ENCODE assay signal across 11 mouse cellular contexts in genomic region chrX:97072369-97072768, GRCm38 (mm10). TPM values are rescaled to one million over a fixed set of nuclear protein-coding genes. Genes with fewer than 3 reads are reported as not detected.
DNase-seq lines count a peak whose midpoint lies in the region; ATAC-seq and TF ChIP-seq lines count a peak whose summit lies in the region.
"Had no signal": no experiment of that assay in that cellular context is flagged by ENCODE, and none has a peak within 500 bp of the region (broad histone marks: within the 10 kb centered on the region; RNA-seq: fewer than 3 reads in every experiment).

Gene Pgr15l (plus strand): TSS chrX:97072596.

- no peak within 1 kb of the TSS for H3K27ac ChIP-seq in ES-Bruce4 (ENCODE audit: insufficient read depth, low read length)
- H3K27ac ChIP-seq in forebrain, embryonic 14.5 days (ENCODE audit: low read depth, low read length): no peak within 1 kb of the TSS
- H3K27ac ChIP-seq in midbrain, embryonic 11.5 days (ENCODE audit: low read depth, low read length): no peak within 1 kb of the TSS

- peak within 1 kb of the TSS; percentile 14; the same call in 1 of the 2 replicates for H3K4me2 ChIP-seq in forebrain, embryonic 14.5 days (ENCODE audit: low read length)
- H3K4me2 ChIP-seq in midbrain, embryonic 11.5 days: peak within 1 kb of the TSS; percentile 32

- peak; percentile 3 for DNase-seq in adrenal gland, postnatal 10 days
- no peak for DNase-seq in adrenal gland, adult 18-20 months (ENCODE audit: low spot score in 2 of 2)
- DNase-seq in forebrain, embryonic 14.5 days (ENCODE audit: low spot score): peak; percentile 0
- DNase-seq in midbrain, embryonic 11.5 days (ENCODE audit: low spot score, missing footprints): no peak
- DNase-seq in spleen, postnatal 4 days (ENCODE audit: low spot score in 2 of 2): no peak
- DNase-seq in MN1 (ENCODE audit: low spot score): no peak
- no peak for DNase-seq in liver
- DNase-seq: gastrocnemius, postnatal 36 days had no signal

- WGBS in forebrain, embryonic 14.5 days: 32% methylated on average over 20 of the region's 20 CpGs
- WGBS in midbrain, embryonic 11.5 days: 16% methylated on average over 20 of the region's 20 CpGs

- H3K4me1 ChIP-seq in ES-Bruce4 (ENCODE audit: control insufficient read depth, insufficient read depth, low read length): no peaks in the 10 kb centered on the region
- H3K4me1 ChIP-seq in forebrain, embryonic 14.5 days (ENCODE audit: control insufficient read depth, insufficient read depth, low read length): no peaks in the 10 kb centered on the region
- H3K4me1 ChIP-seq in midbrain, embryonic 11.5 days (ENCODE audit: control insufficient read depth, insufficient read depth, low read length): no peaks in the 10 kb centered on the region

- H3K36me3 ChIP-seq in ES-Bruce4 (ENCODE audit: control insufficient read depth, insufficient read depth, low read length, poor library complexity, severe bottlenecking): no peaks in the 10 kb centered on the region
- no peaks in the 10 kb centered on the region for H3K36me3 ChIP-seq in forebrain, embryonic 14.5 days (ENCODE audit: control insufficient read depth, insufficient read depth, low read length)
- H3K36me3 ChIP-seq in midbrain, embryonic 11.5 days (ENCODE audit: control insufficient read depth, insufficient read depth, low read length): no peaks in the 10 kb centered on the region

- ATAC-seq in forebrain, embryonic 14.5 days: no peak
- ATAC-seq in midbrain, embryonic 11.5 days (ENCODE audit: low FRiP score): peak; percentile 73

- no peaks in the 10 kb centered on the region; the same call in 1 of the 2 replicates for H3K27me3 ChIP-seq in ES-Bruce4 (ENCODE audit: control insufficient read depth, insufficient read depth, low read length, poor library complexity, severe bottlenecking)
- H3K27me3 ChIP-seq in forebrain, embryonic 14.5 days (replicated peaks; ENCODE audit: control insufficient read depth, insufficient read depth, low read length): no peaks in the 10 kb centered on the region; the same call in 1 of the 2 replicates
- H3K27me3 ChIP-seq in midbrain, embryonic 11.5 days (ENCODE audit: control insufficient read depth, insufficient read depth, low read length): peaks cover 4% of the 10 kb centered on the region

- H3K4me3 ChIP-seq in ES-Bruce4 (ENCODE audit: low read depth, low read length): peak within 1 kb of the TSS; percentile 32
- H3K4me3 ChIP-seq in forebrain, embryonic 14.5 days (ENCODE audit: low read depth, low read length): no peak within 1 kb of the TSS
- no peak within 1 kb of the TSS for H3K4me3 ChIP-seq in midbrain, embryonic 11.5 days (ENCODE audit: low read depth, low read length)

- no peak for TF ChIP-seq EP300 in ES-Bruce4 (IDR thresholded peaks at IDR 0.05; ENCODE audit: insufficient read depth, low read depth, low read length)

- TF ChIP-seq CTCF in ES-Bruce4 (IDR thresholded peaks at IDR 0.05; ENCODE audit: low read depth, low read length): no peak

- TF ChIP-seq POLR2A in ES-Bruce4 (IDR thresholded peaks at IDR 0.05; ENCODE audit: insufficient read depth, low read length): no peak

- no peak within 1 kb of the TSS for H3K9ac ChIP-seq in ES-Bruce4 (ENCODE audit: low read depth, poor library complexity, severe bottlenecking)
- no peak within 1 kb of the TSS for H3K9ac ChIP-seq in forebrain, embryonic 14.5 days (ENCODE audit: low read length)
- H3K9ac ChIP-seq in midbrain, embryonic 11.5 days (ENCODE audit: low read length): no peak within 1 kb of the TSS

- no peaks in the 10 kb centered on the region for H3K9me3 ChIP-seq in ES-Bruce4 (replicated peaks; ENCODE audit: control insufficient read depth, insufficient read depth, low read length, poor library complexity, severe bottlenecking)
- no peaks in the 10 kb centered on the region for H3K9me3 ChIP-seq in forebrain, embryonic 14.5 days (replicated peaks; ENCODE audit: control insufficient read depth, low read length)
- H3K9me3 ChIP-seq in midbrain, embryonic 11.5 days (ENCODE audit: control insufficient read depth, low read length): no peaks in the 10 kb centered on the region

RNA-seq across cellular contexts. Expression of gene Pgr15l, which starts in this region (rescaled TPM):
- total RNA-seq in adrenal gland, postnatal 10 days (2021): under 1 TPM in 1 of 2 experiments, not detected in 1; 0.06 TPM
- not detected for total RNA-seq in adrenal gland, adult 18-20 months (2021)
- polyA plus RNA-seq in ES-Bruce4 (2011; ENCODE audit: insufficient read depth, insufficient read length, low read depth, missing spikeins): 0.10 and 0.20 TPM in 2 replicates
- polyA plus RNA-seq in forebrain, embryonic 14.5 days (2014; fragmentation: Nextera tagmentation; extraction: Ambion mirVana): 0.05 TPM in 1 of 2 replicates, not detected in the other
- polyA plus RNA-seq in midbrain, embryonic 11.5 days (2014; fragmentation: Nextera tagmentation; extraction: Ambion mirVana): not detected in 2 replicates
- total RNA-seq: gastrocnemius, postnatal 36 days; neutrophil, adult 5-6 weeks had no signal
- polyA plus RNA-seq: limb, embryonic 14.5 days had no signal

Comparison
In these comparisons a context has a peak if more than half of its experiments do, and no peak if none do; other contexts are left out.
1. Peak in DNase-seq in adrenal gland, postnatal 10 days; RNA of the gene not detected or under 1 TPM.
2. Peak in DNase-seq and H3K4me2 ChIP-seq in forebrain, embryonic 14.5 days; RNA of the gene not detected or under 1 TPM.
3. Peak in ATAC-seq and H3K4me2 ChIP-seq in midbrain, embryonic 11.5 days; RNA of the gene not detected or under 1 TPM.